Mouse (Mus musculus) layer of hippocampus, adult 8-10 months (tissue): ENCODE measurements around the gene Ppp1r26. TPM values are rescaled to one million over a fixed set of nuclear protein-coding genes. Genes with fewer than 3 reads are reported as not detected.

Experiments
- DNase-seq, 2 experiments: peaks; one replicate each; pipeline ENCODE4 v3.0.0; 2022; ENCODE audit warnings: low spot score in 2 of 2
- total RNA-seq, 4 experiments: library from RNA; stranded (reverse); gene quantifications; 2 replicates each; pipeline ENCODE4 v1.2.4; 2022

The Ppp1r26 gene
- total RNA-seq, 4 experiments from 2014 or later, result 16.8 to 19.9 (median 19.1) TPM

DNA sequence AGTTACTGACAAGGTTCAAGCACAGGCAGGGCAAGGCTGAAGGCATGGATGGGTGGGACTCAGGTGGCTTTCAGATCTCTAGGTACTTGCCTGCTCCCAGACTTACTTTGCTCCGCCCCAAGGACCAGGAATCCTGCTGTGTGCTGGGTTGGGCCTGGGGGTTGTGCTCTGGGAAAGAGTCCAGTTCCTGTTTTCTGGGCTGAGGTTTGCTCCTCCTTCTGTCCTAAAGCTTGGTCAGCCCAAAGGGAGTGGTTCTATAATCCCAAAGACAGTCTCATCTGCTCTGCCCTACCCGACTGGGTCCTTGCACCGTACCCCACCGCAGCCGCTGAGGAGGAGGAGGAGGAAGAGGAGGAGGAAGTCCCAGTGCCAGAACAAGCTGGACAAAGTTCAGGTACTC lies 50.1 kb downstream of the Ppp1r26 start, which contains the start of gene Gbgt1:
Gbgt1 (plus strand) TSS at position 221 of the 400 bp plus-strand sequence.
- no peak for DNase-seq

DNA sequence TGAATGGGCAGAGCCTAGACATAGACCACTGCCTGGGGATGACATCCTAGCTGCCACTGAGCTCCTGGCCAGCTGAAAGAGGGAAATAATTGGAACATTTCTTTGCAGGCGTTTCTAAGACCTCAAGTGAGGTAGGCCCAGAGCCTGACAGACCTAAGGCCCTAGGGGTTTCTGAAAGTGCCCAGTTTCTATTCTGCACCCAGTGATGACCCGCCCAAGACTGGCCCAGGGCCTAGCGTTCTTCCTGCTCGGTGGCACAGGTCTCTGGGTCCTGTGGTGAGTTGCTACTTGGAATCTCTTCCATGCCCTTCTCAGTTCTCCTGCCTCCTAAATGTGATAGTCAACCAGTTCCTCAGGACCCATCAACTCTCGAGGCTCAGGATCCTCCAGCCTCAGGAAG lies 51.0 kb downstream of the Ppp1r26 start:
- no peak for DNase-seq

DNA sequence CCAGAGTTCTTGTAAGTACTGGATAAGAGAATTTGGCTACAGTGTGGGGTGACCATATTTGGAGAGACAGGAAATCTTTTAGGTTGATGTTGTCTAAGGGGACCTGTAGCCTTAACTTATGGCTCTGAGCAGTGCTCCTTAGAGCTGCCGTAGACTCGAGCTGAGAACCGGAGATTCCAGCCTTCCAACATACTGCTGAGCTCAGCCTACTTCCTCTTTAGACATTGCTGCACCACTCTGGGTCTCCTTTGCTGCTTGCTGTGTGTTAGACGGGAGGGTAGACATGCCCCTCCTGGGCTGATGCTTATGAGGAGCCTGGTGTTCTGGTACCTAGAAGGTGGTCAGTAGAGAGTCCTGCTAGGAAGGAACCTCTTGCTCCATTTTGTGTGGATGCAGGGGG lies 51.8 kb downstream of the Ppp1r26 start:
- DNase-seq, result no peak

DNA sequence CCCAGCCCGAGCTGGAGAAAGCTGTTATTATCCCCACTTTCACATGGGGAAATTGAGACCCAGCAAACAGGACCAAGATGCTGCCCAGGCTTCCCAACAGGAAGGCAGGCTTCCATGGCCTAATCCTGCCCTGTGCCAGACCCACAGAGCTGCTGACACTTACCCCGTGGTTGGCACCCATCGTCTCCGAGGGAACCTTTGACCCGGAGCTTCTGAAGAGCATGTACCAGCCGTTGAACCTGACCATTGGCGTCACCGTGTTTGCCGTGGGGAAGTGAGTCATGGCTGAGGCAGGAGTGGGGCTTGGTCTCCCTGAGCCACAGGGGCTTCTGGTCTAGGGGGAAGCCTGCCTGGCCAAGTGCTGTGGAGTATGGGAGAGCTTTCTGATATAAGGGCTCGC lies 56.4 kb downstream of the Ppp1r26 start:
- no peak for DNase-seq

DNA sequence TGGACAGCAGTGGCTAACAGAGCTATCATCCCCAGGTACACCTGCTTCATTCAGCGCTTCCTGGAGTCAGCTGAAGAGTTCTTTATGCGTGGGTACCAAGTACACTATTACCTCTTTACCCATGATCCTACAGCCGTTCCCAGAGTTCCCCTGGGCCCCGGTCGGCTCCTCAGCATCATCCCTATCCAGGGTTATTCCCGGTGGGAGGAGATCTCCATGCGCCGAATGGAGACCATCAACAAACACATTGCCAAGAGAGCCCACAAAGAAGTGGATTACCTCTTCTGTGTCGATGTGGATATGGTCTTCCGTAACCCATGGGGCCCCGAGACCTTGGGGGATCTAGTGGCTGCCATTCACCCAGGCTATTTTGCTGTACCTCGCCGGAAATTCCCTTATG lies 58.1 kb downstream of the Ppp1r26 start:
- DNase-seq, result no peak

Other genes starting within 250 kb of the Ppp1r26 start
- 1 to 10 TPM; 3.5 to 7.4 (median 4.8) TPM for gene 1700007K13Rik, start 19.5 kb downstream of the Ppp1r26 start, total RNA-seq
- gene Mrps2, start 21.3 kb downstream of the Ppp1r26 start, total RNA-seq, result 10 to 100 TPM; 36.4 to 40.2 (median 37.6) TPM
- 1 to 10 TPM; 2.1 to 6.6 (median 3.4) TPM for gene Gbgt1, start 50.1 kb downstream of the Ppp1r26 start, total RNA-seq
- 1 to 10 TPM in 3 of 4 experiments, not detected in 1; 1.5 to 4.1 (median 1.7) TPM for gene Gm10134, start 59.3 kb downstream of the Ppp1r26 start, total RNA-seq
- 100 to 1,000 TPM; 105 to 142 (median 118) TPM for gene Ralgds, start 66.3 kb downstream of the Ppp1r26 start, total RNA-seq
- gene Cel, start 116.6 kb downstream of the Ppp1r26 start, total RNA-seq, result not detected
- 10 to 100 TPM; 18.6 to 21.2 (median 19.5) TPM for gene Gtf3c5, start 137.0 kb downstream of the Ppp1r26 start, total RNA-seq
- not detected for gene Gfi1b, start 175.2 kb downstream of the Ppp1r26 start, total RNA-seq
- gene Tsc1, start 194.4 kb downstream of the Ppp1r26 start, total RNA-seq, result 10 to 100 TPM; 42.0 to 55.4 (median 49.8) TPM